Mouse (Mus musculus) activated CD4-positive, CD25-positive, alpha-beta regulatory T cell, adult 4 months (primary cell): Measurements from ENCODE around the gene Tspan18. TPM values are rescaled to one million over a fixed set of nuclear protein-coding genes. Genes with fewer than 3 reads are reported as not detected.

ENCODE experiments used
- ATAC-seq: one replicate; pipeline ENCODE4 v1.8.0; 2017
- polyA plus RNA-seq, 2 experiments: library from polyadenylated mRNA; unstranded; fragments of 100-300 nt; shearing (Covaris generic); gene quantifications; one replicate each; pipeline ENCODE4 v1.2.1; 2017

Tspan18 gene
- polyA plus RNA-seq, 2 experiments from 2014 or later: 0.54 TPM; not detected in 1

DNA sequence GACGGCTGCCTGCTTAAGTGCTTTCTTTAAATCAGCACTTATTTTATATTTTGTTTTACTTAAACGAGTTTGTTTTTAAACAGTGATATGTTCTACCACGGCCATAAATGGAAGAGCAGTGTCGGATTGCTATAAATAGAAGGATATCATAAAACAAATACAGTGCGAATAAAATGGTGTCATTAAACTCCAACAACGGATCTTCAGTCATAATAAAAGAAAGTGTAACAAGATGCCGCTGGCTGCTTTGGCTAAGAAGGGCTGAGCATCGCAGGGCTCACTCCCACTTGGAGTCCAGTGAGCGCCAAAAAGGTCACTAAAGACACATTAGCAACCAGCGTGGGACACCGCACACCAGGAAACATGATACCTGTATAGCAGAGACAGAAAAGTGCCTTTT lies 1.7 kb upstream of the Tspan18 start:
- no peak for ATAC-seq

DNA sequence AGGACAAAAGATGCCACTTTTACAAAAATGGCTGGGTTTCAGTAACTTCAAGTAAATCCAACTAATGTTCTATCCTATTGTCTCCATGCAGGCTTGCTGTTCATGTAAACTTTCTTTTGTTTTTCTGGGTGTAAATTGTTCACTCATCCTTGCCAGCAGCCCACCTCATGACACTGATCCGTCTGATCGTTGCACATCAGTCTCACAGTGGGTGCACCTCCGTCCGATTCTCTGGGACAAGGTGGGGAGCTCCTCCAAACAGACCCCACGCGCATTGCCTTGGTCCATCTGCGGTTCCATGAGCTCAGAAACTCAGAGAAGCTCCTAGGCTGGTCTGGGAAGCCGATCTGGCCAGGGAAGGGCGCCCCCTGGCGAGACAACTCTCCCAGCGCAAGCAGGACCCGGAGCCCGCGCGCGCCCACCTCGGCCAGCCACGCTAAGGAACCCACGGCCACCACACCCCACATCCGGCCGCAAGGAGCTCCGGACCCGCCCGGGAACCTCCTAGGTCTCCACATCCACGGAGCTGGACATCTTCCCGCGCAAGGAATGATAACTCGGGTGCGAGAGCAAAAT lies 976 bp downstream of the Tspan18 start:
- no peak for ATAC-seq

DNA sequence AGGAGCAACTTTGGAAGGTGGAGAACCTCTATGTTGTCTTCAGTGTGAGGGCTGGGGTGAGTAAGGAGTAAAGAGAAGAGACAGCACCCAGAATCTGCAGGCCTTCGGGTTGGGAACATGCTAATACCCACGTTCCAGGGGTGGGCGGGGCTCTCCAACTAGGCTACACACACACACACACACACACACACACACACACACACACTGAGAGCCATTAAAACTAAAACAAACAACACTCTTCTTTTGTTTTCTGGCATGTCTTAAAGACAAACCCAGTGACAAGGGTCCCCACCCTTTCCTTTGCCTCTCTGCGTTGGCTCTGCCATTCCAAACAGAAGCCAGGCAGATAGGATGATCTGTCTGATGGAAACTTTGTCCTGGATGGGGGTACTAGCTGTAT lies 2.0 kb downstream of the Tspan18 start:
- no peak for ATAC-seq

GRCm38 (mm10) chr2:93331121-93331520 lies 3.2 kb downstream of the Tspan18 start:
- ATAC-seq: no peak

- no peak for ATAC-seq
These were observed 5.2 kb downstream of the Tspan18 start for GRCm38 (mm10) chr2:93329120-93329519.

GRCm38 (mm10) chr2:93327915-93328555 lies 6.3 kb downstream of the Tspan18 start:
- ATAC-seq: no peak

GRCm38 (mm10) chr2:93324681-93325080 lies 9.6 kb downstream of the Tspan18 start:
- no peak for ATAC-seq

DNA sequence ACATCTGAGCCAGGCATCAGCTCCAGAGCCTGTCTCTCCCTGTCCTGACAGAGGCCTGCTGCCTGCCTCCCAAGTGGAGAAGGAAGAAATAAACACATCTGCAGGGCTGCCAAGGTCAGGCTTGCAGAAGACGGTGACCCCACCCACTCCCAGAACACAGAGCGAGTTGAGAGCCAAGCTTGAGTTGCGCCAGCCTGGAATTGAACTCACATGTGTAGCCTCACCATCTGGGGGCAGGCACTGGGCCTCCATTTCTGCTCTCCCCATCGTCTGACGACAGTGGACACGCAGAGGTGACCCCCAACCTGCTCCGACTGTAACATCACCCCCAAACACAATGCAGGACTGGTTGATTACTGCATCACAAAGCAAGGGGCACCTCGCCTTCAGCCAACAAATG lies 12.4 kb downstream of the Tspan18 start:
- no peak for ATAC-seq

- no peak for ATAC-seq
These were observed 14.0 kb downstream of the Tspan18 start for GRCm38 (mm10) chr2:93320267-93320666.

DNA sequence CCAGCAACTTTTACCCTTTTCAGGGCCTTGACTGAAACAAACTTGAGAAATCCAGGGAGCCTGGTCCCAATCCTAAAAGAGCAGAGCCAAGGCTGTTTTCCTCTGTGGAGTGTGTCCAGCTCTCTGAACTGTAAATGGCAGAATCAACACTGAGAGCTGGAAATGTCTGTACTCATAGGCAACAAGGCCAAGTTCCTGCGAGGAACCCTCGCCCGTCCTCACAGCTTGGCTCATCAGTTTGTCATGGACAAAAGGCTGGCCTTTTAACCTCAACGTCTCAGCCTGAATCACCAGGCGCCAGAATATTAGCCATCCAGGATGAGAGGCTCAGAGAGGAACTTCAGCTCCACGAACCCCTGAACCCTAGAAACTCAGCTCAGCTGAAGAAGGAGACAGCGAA lies 14.7 kb downstream of the Tspan18 start:
- ATAC-seq: no peak

DNA sequence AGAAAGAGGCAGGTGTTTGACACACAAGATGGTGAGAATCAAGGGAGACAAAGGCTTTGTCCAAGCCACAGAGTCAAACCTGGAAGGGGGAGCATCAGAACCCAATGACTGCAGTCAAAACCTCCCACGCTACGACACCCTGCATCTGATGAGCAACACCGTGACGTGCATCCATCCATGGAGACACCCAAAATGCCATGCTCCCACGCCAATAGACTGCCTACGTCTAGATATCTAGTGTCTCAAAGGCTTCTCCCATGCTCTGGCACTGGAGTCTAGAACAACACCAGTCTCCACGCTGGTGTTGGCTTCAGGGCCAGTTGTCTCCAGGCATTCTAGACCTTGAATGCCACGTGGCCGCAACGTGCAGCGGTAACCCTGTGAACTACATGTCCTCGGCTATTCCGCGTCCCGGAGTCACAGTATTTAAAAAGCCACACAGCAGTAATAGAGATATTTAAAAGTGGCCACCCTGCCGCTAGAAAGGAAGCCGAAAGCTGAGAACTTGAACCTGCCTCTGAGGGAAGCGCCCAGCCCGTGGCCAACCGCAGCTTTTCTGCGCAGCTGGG lies 15.4 kb downstream of the Tspan18 start:
- no peak for ATAC-seq

- no peak for ATAC-seq
These were observed 20.3 kb downstream of the Tspan18 start for GRCm38 (mm10) chr2:93313768-93314632.

- ATAC-seq: no peak
These were observed 21.8 kb downstream of the Tspan18 start for GRCm38 (mm10) chr2:93312458-93312857.

GRCm38 (mm10) chr2:93309724-93310413 lies 24.4 kb downstream of the Tspan18 start:
- ATAC-seq: no peak

DNA sequence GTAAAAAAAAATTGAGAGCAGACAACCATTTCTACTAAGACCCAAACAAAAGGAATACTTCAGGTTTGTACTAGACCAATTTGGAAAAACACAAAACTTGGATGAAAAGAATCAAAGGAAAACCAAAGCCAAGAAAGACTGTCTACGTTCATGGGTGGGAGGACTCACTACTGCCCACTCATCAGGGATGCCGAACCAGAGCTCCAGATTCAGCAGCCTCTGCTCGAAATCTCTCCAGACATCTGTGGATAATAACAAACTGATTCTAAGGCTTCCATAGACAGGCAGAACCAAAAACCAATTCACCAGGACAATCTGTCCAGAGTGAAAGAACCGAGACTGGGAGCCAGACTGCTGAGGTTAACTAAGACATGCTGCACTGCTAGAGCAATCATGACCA lies 27.4 kb downstream of the Tspan18 start:
- ATAC-seq: no peak

GRCm38 (mm10) chr2:93304273-93304634 lies 30.1 kb downstream of the Tspan18 start:
- ATAC-seq: no peak

DNA sequence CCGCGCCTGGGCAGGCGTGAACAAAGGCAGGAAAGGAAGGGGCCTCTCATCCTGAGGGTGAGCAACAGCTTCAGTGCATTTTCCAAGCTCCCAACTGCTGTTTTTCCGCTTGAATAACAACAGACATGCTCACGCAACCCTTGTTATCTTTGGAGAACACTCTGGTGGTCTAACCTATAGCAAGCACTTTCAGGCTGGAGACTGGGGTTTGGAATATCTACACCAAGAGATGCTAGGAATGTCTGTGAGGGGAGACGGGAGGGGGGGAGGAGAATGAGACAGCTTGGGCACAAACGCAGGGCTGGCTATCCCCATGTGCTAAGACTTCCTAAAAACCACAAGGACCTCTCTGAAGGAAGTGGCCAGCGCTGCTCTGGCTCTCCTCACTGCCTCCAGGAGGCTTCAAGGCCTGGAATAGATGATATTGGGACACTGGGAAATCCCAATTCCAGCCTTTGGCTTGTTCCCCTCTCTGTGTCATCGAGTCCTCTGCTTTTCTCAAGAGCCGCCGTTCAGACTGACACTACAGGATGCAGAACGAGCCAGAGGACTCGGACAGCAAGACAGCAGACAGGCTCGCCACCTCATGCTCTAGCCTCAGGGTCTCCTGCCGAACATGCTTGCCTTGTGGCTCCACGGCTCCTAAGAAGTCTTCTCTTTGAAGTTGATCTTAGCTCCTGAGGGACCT lies 30.6 kb downstream of the Tspan18 start:
- no peak for ATAC-seq

DNA sequence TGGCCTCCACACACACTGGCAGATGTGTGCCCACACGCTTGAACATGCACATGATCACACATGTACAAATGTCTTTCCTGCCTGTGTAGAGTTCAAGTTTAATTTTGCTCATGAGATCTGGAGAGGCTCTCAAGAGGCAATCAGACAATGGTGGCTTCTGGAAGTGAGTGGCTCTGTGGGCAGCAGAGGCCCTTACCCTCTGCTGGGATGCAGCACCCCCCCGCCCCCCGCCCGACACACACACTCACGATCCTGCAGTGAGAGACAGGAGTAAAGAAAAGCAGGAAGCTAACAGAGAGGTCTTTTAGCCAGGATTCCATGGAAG lies 31.1 kb downstream of the Tspan18 start:
- no peak for ATAC-seq

GRCm38 (mm10) chr2:93297656-93298055 lies 36.6 kb downstream of the Tspan18 start:
- no peak for ATAC-seq

- ATAC-seq: no peak
These were observed 42.9 kb downstream of the Tspan18 start for GRCm38 (mm10) chr2:93291186-93291926.

DNA sequence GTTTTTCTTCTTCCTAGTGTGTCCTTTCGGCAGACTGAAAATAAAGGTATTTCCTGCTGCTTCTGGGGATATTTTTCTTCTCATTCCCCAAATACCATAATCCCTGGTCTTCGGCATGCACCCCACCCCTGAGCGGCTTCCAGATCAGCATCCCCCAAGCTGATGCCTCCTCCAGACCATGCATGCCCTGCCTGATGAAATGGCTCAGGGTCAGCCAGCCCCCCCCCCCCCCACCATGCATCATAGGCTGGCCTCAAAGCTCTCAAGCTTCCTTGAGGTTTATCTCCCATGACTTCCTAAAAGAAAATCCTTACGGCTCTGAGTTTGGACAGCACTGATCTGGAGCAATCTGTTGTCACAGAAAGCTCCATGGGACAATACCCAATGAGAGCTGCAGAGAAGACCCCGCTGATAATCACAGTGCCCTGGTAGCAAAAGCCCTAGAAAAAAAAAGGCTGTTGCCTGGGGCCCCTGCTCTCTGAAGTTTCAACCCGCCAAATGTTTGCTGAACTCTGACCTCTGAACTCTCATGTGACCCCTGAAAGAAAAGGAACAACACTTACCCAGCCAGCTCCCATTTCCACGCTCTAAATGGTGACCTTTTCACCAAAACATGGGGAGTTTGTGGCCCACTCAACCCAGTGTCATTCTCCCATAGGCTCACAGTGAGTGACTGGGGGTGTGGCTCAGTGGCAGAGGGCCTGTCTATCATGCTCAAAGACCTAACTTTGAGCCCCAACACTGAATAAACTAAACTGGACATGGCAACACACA lies 43.8 kb downstream of the Tspan18 start:
- ATAC-seq: no peak
